Mouse (Mus musculus): ENCODE measurements at regions not wholly inside any gene's neighbourhood (a gene's known extent, or its start where the extent isn't known, plus 50 kb on each side); places are given as distances from the start of the nearest gene placed in this dataset.
A peak's percentile ranks its signal among the peaks of the same experiment; 100 is the strongest.
"Not testable (repeated sequence)": the region's sequence is repeated elsewhere in the genome, so short reads cannot be mapped to it uniquely, and the experiment has no call there.

DNA sequence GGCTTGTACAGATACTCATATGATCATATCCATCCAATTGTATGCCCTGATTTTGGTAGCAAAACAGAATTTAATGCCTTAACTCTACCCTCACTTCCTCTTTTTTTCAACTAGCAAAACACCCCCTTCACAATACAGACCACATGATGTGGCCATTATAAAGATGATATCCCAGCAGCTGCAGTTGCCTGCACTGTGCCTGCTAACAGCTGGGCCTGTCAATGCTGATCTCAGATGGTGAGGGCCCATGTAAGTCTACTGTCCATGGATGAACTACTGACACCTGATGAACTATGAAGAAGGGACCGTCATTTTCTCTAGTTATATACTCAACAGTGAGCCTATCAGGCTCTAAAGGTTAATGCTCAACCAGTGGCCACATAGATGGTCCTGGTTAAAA lies 191.8 kb upstream of the Fmr1 start:
- intact Hi-C loops (cut with DNase I; ENCODE audit: low total_unique reads), result no loop called here
- no peak for DNase-seq

DNA sequence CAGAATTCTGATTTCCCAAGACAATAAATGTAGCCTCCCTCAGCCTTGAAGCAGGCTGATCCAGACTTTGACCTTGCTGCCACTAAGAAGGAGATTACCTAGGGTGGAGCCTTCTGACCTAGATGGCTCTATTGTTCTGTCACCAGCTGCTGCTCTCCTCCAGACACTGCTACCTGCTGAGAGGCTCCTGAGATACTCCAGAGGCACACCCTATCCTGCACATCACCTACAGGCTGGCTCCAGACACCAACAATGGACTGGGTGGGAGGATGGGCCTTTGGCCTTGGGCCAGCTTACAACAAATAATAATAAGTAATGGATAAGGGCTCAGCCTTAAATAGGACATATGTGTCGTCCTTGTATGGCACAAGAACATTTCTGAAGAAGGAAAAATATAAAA lies 186.3 kb upstream of the Fmr1 start:
- intact Hi-C loops (cut with DNase I; ENCODE audit: low total_unique reads); DNase-seq: not testable (repeated sequence)

DNA sequence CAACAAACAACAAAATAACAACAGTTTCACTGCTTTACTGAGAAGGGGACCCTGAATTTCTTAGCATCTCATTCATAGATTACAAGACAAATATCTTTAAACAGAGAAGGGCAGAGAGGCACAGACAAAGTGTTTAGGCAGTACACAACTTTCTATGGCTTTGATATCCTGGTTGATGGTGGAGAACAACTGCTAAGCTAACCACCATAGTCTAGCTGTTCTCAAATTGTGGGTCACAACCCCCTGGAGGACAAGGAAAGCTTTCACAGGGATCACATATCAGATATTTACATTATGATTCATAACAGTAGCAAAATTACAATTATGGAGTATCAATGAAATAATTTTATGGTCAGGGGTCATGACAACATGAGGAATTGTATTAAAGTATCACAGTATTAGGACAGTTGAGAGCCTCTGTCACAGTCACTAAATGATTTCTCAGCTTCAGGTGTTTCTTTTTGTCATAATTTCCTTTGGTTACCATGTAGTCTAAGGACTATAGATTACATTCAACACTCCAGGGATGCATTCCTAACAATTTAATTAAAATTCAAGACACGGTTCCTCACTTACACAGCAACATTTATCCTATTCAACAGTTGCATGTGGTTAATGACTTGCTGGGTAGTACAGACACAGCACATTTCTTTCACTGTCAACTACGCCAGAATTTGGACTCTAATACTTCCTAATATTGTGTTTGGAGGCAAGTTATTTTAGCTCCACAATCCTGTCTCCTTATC lies 183.8 kb upstream of the Fmr1 start:
- intact Hi-C loops (cut with DNase I; ENCODE audit: low total_unique reads), result no loop called here
- no peak for DNase-seq

DNA sequence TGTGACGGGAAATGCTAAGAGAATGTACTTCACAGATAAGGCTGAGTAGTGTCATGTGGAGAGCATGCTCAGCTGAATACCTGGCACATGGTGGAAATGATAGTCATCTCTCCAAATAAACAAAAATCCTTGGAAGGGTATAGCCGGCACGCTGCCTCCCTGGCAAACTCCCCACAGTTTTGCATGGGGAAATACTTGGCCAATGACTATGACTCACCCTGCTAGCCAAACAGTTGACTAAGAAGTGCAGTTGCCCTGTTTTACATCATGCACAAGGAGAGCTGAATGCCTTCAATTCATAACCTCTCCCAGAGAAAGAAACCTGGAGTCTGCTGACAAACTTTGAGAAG lies 183.2 kb upstream of the Fmr1 start:
- intact Hi-C loops (cut with DNase I; ENCODE audit: low total_unique reads), result no loop called here
- peak; percentile 26 for DNase-seq

DNA sequence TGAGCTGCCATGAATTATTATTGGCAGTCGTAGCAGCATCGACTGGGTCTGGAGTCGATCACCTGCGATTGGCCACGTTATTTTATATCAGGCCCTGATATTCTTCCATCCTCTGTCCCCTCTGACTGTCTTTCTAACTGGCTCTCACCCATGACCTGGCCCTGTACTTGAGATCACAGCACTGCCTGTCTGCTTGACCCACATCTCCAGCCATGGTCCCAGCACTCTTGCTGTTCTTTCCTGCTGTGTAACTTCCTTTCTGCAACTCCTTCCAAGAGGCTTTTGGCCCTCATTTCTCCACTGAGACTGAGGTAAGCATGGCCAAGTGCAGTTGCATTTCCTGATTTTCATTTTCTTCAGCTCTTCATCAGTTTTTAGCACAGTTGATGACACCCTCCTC lies 182.6 kb upstream of the Fmr1 start:
- intact Hi-C loops (cut with DNase I; ENCODE audit: low total_unique reads), result no loop called here
- no peak for DNase-seq

DNA sequence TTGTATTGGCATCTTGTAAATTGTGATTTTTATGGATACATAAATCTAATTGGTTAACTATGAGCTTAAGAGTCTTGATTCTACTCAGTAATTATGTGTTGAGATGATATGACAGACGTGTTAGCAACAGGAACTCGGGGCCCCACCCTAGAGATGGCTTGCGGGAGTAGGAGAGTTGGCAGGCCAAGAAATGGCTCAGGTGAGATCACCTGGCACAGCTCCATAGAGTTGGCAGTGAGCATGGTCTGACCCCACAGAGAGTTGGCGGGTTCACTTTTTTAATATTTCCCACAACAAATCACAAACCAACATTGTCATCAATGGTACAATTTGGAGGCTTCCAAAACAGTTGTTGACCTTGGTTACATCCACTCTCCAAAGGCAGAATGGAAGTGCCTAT lies 180.5 kb upstream of the Fmr1 start:
- DNase-seq, result no peak

DNA sequence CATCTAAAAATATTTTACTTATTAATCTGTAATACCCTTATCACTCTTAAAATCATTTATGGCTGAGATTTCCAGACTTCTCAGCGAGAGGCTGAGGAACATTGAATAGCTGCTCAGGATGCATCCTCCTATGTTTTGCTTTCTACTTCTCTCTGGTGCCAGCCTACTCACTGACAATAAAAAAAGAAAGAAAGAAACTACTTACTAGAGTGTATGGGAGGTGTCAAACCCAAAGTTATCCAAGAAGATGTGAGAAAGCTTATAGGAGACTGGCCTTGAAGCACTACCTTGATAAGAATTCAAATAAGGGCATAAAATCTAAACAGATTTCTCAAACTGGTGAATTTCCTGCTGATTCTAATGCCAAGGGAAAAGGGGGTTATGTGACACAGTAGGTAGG lies 175.4 kb upstream of the Fmr1 start:
- intact Hi-C loops (cut with DNase I; ENCODE audit: low total_unique reads), result no loop called here
- DNase-seq, result no peak

More for the DNA sequence above, 180.5 kb upstream of the Fmr1 start:
- intact Hi-C loops (cut with DNase I; ENCODE audit: low total_unique reads), result no loop called here

DNA sequence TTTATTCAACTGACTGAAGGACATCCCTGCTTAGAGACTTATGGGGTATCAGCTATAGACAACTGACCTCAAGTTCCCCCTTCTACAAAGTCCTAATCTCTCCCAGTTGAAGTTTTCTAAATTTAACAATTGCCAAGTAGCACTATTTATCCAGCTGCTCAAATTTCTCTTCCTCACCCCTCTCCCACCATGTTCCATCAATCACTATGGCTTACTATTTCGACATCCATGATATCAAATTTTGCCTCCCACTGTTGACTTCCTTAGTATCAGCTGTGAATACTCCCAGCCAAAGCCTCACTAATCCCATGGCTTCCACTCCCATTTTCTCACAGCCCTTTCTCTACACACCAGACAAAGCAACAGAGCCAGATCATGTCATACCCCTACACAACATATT lies 170.7 kb upstream of the Fmr1 start:
- intact Hi-C loops (cut with DNase I; ENCODE audit: low total_unique reads), result no loop called here
- DNase-seq, result no peak

DNA sequence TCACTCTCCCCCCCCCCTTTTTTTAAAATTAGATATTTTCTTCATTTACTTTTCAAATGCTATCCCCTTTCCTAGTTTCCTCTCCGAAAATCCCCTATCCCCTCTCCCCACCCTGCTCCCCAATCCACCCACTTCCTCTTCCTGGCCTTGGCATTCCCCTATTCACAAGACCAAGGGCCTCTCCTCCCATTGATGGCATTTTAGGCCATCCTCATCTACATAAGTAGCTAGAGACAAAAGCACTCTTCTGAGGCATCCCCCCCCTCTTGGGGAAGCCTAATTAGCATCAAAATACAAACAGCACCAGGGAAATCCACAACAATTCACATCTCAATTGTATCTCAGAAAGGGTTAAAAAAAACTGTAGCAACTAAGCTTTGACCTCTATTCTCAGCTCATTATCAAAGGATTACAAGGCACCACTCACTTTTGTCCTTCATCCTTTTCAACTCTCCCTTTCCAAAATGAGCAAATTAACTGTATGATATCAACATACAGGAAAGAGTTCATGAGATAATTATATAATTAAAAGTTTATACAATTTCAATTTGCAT lies 166.1 kb upstream of the Fmr1 start:
- intact Hi-C loops (cut with DNase I; ENCODE audit: low total_unique reads), result no loop called here
- no peak for DNase-seq

DNA sequence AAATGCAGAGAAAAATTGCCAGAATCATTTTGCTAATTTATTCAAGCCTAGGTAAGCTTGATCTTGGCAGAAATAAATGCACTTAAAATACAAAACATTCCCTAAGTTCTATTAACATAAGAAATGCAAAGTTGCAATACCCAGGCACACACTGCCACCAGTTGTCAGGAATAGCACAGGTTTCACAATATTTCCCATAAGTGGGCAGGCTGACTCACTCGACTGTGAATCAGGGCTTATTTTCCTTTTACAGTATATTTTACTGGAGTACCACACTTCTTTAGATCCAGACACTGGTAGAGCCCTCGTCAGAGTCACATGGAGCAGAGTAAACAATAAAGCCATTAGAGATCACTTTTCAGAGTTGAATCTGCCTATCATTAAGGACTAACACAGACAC lies 131.8 kb upstream of the Fmr1 start:
- no peak for DNase-seq
- intact Hi-C loops (cut with DNase I; ENCODE audit: low total_unique reads), result no loop called here

DNA sequence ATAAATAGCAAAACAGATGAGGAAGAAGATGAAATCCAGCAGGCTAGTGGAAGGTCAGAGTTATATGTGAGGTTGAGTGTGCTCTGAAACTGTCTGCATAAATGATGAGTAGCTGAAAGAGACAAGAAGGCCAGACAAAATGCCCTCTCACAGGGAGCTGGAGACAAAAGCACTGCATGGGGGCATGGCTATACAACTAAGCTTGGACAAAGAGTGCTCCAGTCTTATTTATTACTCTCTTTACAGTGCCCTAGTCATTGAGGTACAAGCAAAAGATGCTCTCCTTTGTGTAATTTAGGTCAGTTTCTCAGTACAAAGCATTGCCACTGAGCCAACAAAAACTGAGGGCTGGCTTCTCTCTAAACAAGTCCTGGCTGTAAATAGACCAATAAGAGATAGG lies 124.3 kb upstream of the Fmr1 start:
- intact Hi-C loops (cut with DNase I; ENCODE audit: low total_unique reads), result no loop called here

DNA sequence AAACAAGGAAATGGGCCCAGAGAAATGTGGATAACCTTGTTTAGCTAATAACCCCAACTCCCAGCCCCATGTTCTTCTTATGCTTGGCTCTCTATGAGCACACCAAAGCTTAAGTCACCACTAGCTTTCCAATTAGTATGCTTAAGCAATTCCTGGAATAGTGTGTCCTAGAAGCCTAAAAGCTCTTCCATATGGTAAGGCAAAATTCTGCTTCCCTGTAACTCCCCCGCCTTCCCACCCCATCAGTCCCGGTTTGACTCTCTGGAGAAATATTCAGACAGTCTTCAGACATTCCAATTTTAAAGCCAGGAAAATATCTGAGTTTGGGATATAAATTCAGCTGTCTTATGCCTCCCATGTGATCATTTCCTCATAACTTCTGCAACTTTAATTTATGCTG lies 120.6 kb upstream of the Fmr1 start:
- intact Hi-C loops (cut with DNase I; ENCODE audit: low total_unique reads), result no loop called here

More for the DNA sequence above, 124.3 kb upstream of the Fmr1 start:
- DNase-seq, result no peak

DNA sequence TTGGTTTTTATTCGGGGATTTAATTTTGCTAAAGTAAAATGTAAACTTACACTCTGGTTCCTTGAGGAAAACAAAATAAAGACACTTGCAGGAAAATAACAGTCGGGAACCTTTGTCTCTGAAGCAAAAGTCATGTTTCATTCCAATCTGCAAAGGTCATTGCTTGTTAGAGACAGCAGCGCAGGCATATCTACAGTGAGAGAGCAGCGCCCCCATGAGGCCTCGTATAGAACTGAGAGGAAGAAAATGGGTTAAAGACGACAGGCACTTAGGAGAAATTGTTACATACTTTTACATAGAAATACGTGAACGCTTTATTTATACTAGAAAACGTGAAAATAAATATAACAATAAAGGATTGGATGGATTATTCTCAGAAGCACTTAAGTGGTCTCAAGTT lies 93.1 kb upstream of the Fmr1 start:
- DNase-seq, result peak; percentile 41
- intact Hi-C loops (cut with DNase I; ENCODE audit: low total_unique reads), result no loop called here

More for the DNA sequence above, 120.6 kb upstream of the Fmr1 start:
- DNase-seq, result no peak

DNA sequence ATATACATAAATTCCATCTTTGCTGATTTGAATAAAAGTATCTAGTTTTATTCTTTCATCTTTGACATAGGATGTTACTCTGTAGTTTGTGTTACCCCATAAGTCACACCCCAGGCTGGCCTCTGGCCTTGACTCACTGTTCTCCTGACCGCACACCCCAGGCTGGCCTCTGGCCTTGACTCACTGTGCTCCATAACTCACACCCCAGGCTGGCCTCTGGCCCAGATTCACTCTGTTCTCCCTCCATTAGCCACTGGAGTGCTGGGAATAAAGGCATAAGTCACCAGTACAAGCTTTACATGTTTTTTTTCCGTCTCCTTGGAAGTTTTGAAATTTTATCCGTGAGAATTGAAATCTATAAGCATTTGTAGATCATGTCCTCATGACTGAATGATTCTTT lies 56.2 kb upstream of the Fmr1 start:
- intact Hi-C loops (cut with DNase I; ENCODE audit: low total_unique reads), result no loop called here
- no peak for DNase-seq
